19 mouse cellular contexts compared by ENCODE assay signal in genomic region chr10:105536910-105537309, GRCm38 (mm10).
"Had no signal": no experiment of that assay in that cellular context is flagged by ENCODE, and none has a peak within 500 bp of the region (broad histone marks: within the 10 kb centered on the region; RNA-seq: fewer than 3 reads in every experiment).

No protein-coding gene starts in this region.

- ATAC-seq: lung, postnatal 0 days; midbrain, embryonic 16.5 days had no signal

- H3K36me3 ChIP-seq: lung, embryonic 15.5 days; midbrain, embryonic 10.5 days; midbrain, embryonic 12.5 days; neural tube, embryonic 13.5 days; neural tube, embryonic 15.5 days had no signal

- H3K27me3 ChIP-seq: lung, embryonic 15.5 days; neural tube, embryonic 13.5 days; neural tube, embryonic 15.5 days had no signal

- DNase-seq: lung, adult 2 months; lung, postnatal 14 days; lung, postnatal 36 days; midbrain, embryonic 14.5 days; right cerebral cortex, postnatal 14 days; spleen, adult 18-20 months; thymus, adult 18-20 months; thymus, postnatal 14 days; thymus, postnatal 36 days had no signal

- H3K9ac ChIP-seq: liver, embryonic 14.5 days; lung, embryonic 15.5 days; midbrain, embryonic 12.5 days; neural tube, embryonic 13.5 days; neural tube, embryonic 15.5 days had no signal

- H3K4me1 ChIP-seq: neural tube, embryonic 15.5 days had no signal

- H3K4me2 ChIP-seq: lung, embryonic 15.5 days; midbrain, embryonic 12.5 days; neural tube, embryonic 13.5 days; neural tube, embryonic 15.5 days had no signal

- H3K27ac ChIP-seq: liver, embryonic 14.5 days; lung, embryonic 15.5 days; macrophage; midbrain, embryonic 10.5 days; midbrain, embryonic 12.5 days; neural tube, embryonic 13.5 days; neural tube, embryonic 15.5 days had no signal

- H3K9me3 ChIP-seq: lung, embryonic 15.5 days; midbrain, embryonic 10.5 days; midbrain, embryonic 12.5 days; neural tube, embryonic 13.5 days; neural tube, embryonic 15.5 days had no signal

- H3K4me3 ChIP-seq: lung, embryonic 15.5 days; midbrain, embryonic 10.5 days; midbrain, embryonic 12.5 days; myocyte; neural tube, embryonic 13.5 days; neural tube, embryonic 15.5 days had no signal
